ENCODE assay signal across 24 mouse cellular contexts in genomic region chr10:28366065-28366677, GRCm38 (mm10).
DNase-seq lines count a peak whose midpoint lies in the region; ATAC-seq and TF ChIP-seq lines count a peak whose summit lies in the region.
"Had no signal": no experiment of that assay in that cellular context is flagged by ENCODE, and none has a peak within 500 bp of the region (broad histone marks: within the 10 kb centered on the region; RNA-seq: fewer than 3 reads in every experiment).

No protein-coding gene starts in this region.

- ATAC-seq in forebrain, embryonic 12.5 days (ENCODE audit: low FRiP score), result 0 out of 2 replicates have a peak, but pooled peaks have one; percentile 17
- ATAC-seq in forebrain, embryonic 14.5 days, result no peak
- peak; percentile 87 for ATAC-seq in hindbrain, embryonic 13.5 days (ENCODE audit: low FRiP score)
- peak; percentile 57; the same call in 1 of the 2 replicates for ATAC-seq in midbrain, embryonic 15.5 days (replicated peaks)
- ATAC-seq: forebrain, postnatal 0 days had no signal

- TF ChIP-seq POLR2A in brain, embryonic 14.5 days (IDR thresholded peaks at IDR 0.05; ENCODE audit: borderline replicate concordance, extremely low read depth, insufficient read depth, insufficient read length, poor library complexity, severe bottlenecking), result no peak

- no peak overlapping the region for H3K4me3 ChIP-seq in forebrain, embryonic 12.5 days (replicated peaks)
- no peak overlapping the region for H3K4me3 ChIP-seq in forebrain, embryonic 14.5 days (ENCODE audit: low read depth, low read length)
- H3K4me3 ChIP-seq in hindbrain, embryonic 13.5 days, result no peak overlapping the region
- H3K4me3 ChIP-seq in midbrain, embryonic 15.5 days, result no peak overlapping the region
- H3K4me3 ChIP-seq: embryonic facial prominence, embryonic 10.5 days; heart, adult 2 months; heart, embryonic 13.5 days; layer of hippocampus, adult 2 months; midbrain, embryonic 12.5 days had no signal

- no peaks in the 10 kb centered on the region for H3K4me1 ChIP-seq in forebrain, embryonic 12.5 days
- no peaks in the 10 kb centered on the region for H3K4me1 ChIP-seq in forebrain, embryonic 14.5 days (ENCODE audit: control insufficient read depth, insufficient read depth, low read length)
- peaks cover 3% of the 10 kb centered on the region for H3K4me1 ChIP-seq in hindbrain, embryonic 13.5 days (replicated peaks)
- no peaks in the 10 kb centered on the region for H3K4me1 ChIP-seq in midbrain, embryonic 15.5 days
- H3K4me1 ChIP-seq: midbrain, embryonic 12.5 days had no signal

- 80% methylated on average over 5 of the region's 5 CpGs for WGBS in forebrain, embryonic 12.5 days
- 83% methylated on average over 5 of the region's 5 CpGs for WGBS in forebrain, embryonic 14.5 days
- 60% methylated on average over 5 of the region's 5 CpGs for WGBS in hindbrain, embryonic 13.5 days
- 67% methylated on average over 5 of the region's 5 CpGs for WGBS in midbrain, embryonic 15.5 days

- no peak for TF ChIP-seq CTCF in brain, embryonic 14.5 days (IDR thresholded peaks at IDR 0.05; ENCODE audit: borderline replicate concordance, extremely low read depth, insufficient read depth, insufficient read length)

- no peaks in the 10 kb centered on the region for H3K9me3 ChIP-seq in forebrain, embryonic 12.5 days
- no peaks in the 10 kb centered on the region for H3K9me3 ChIP-seq in forebrain, embryonic 14.5 days (replicated peaks; ENCODE audit: control insufficient read depth, low read length)
- H3K9me3 ChIP-seq in hindbrain, embryonic 13.5 days, result no peaks in the 10 kb centered on the region
- H3K9me3 ChIP-seq in midbrain, embryonic 15.5 days, result no peaks in the 10 kb centered on the region
- H3K9me3 ChIP-seq: embryonic facial prominence, embryonic 10.5 days; heart, embryonic 13.5 days; midbrain, embryonic 12.5 days had no signal

- no peaks in the 10 kb centered on the region for H3K27me3 ChIP-seq in forebrain, embryonic 12.5 days
- no peaks in the 10 kb centered on the region for H3K27me3 ChIP-seq in forebrain, embryonic 14.5 days (replicated peaks; ENCODE audit: control insufficient read depth, insufficient read depth, low read length)
- H3K27me3 ChIP-seq in hindbrain, embryonic 13.5 days, result no peaks in the 10 kb centered on the region
- H3K27me3 ChIP-seq in midbrain, embryonic 15.5 days (replicated peaks), result no peaks in the 10 kb centered on the region
- H3K27me3 ChIP-seq: heart, embryonic 13.5 days; midbrain, embryonic 12.5 days had no signal

- no peak overlapping the region for H3K27ac ChIP-seq in forebrain, embryonic 12.5 days
- no peak overlapping the region for H3K27ac ChIP-seq in forebrain, embryonic 14.5 days (ENCODE audit: low read depth, low read length)
- H3K27ac ChIP-seq in hindbrain, embryonic 13.5 days, result peak overlapping the region; percentile 56
- peak overlapping the region; percentile 31 for H3K27ac ChIP-seq in midbrain, embryonic 15.5 days
- H3K27ac ChIP-seq: embryonic facial prominence, embryonic 10.5 days; heart, adult 2 months; heart, embryonic 13.5 days; layer of hippocampus, adult 2 months; macrophage; midbrain, embryonic 12.5 days had no signal

- no peak for DNase-seq in forebrain, embryonic 14.5 days (ENCODE audit: low spot score)
- peak; percentile 36 for DNase-seq in brain, embryonic 14.5 days (ENCODE audit: low read depth)
- no peak for DNase-seq in lung, postnatal 10 days
- no peak for DNase-seq in kidney, adult 18-20 months
- no peak for DNase-seq in right cerebral cortex, postnatal 36 days (ENCODE audit: low spot score in 2 of 2)
- DNase-seq: adrenal gland, postnatal 10 days; cerebellum, adult 2 months; cerebellum, postnatal 25 days; forebrain, postnatal 0 days; gastrocnemius, postnatal 25 days; heart, adult 2 months; heart, postnatal 14 days; kidney, adult 2 months; kidney, postnatal 14 days; layer of hippocampus, postnatal 36 days; spleen, adult 18-20 months had no signal

- H3K36me3 ChIP-seq in forebrain, embryonic 12.5 days (replicated peaks), result no peaks in the 10 kb centered on the region
- H3K36me3 ChIP-seq in forebrain, embryonic 14.5 days (ENCODE audit: control insufficient read depth, insufficient read depth, low read length), result no peaks in the 10 kb centered on the region
- no peaks in the 10 kb centered on the region for H3K36me3 ChIP-seq in hindbrain, embryonic 13.5 days
- H3K36me3 ChIP-seq in midbrain, embryonic 15.5 days (replicated peaks), result no peaks in the 10 kb centered on the region
- H3K36me3 ChIP-seq: embryonic facial prominence, embryonic 10.5 days; heart, embryonic 13.5 days; midbrain, embryonic 12.5 days had no signal

- no peak overlapping the region for H3K9ac ChIP-seq in forebrain, embryonic 12.5 days
- H3K9ac ChIP-seq in forebrain, embryonic 14.5 days (ENCODE audit: low read length), result no peak overlapping the region
- H3K9ac ChIP-seq in hindbrain, embryonic 13.5 days, result no peak overlapping the region
- no peak overlapping the region for H3K9ac ChIP-seq in midbrain, embryonic 15.5 days
- H3K9ac ChIP-seq: forebrain, postnatal 0 days; heart, embryonic 13.5 days; midbrain, embryonic 12.5 days had no signal

- no peak overlapping the region for H3K4me2 ChIP-seq in forebrain, embryonic 12.5 days
- H3K4me2 ChIP-seq in forebrain, embryonic 14.5 days (ENCODE audit: low read length), result no peak overlapping the region
- H3K4me2 ChIP-seq in hindbrain, embryonic 13.5 days, result no peak overlapping the region
- no peak overlapping the region for H3K4me2 ChIP-seq in midbrain, embryonic 15.5 days
- H3K4me2 ChIP-seq: heart, embryonic 13.5 days; midbrain, embryonic 12.5 days had no signal

Comparison
In these comparisons a context has a peak if more than half of its experiments do, and no peak if none do; other contexts are left out.
1. H3K27ac ChIP-seq: peak in hindbrain, embryonic 13.5 days (single experiment) and midbrain, embryonic 15.5 days (single experiment); none in forebrain, embryonic 12.5 days (single experiment) and forebrain, embryonic 14.5 days (single experiment).